Mouse (Mus musculus) limb, embryonic 10.5 days (tissue): ENCODE measurements around the gene Scgb1b3. TPM values are rescaled to one million over a fixed set of nuclear protein-coding genes. Genes with fewer than 3 reads are reported as not detected.

ENCODE experiments used
- DNase-seq: peaks from one replicate; pipeline ENCODE4 v3.0.0-alpha.2; 2017; ENCODE audit warnings: low spot score
- H3K27ac ChIP-seq: fragments of 300-500 bp; sonication (generic); 2 replicates; pipeline ENCODE4 v1.5.1; 2016; ENCODE audit warnings: mild to moderate bottlenecking
- H3K27me3 ChIP-seq: fragments of 300-500 bp; sonication (generic); 2 replicates; pipeline ENCODE4 v1.6.1; 2016; ENCODE audit warnings: low read depth, mild to moderate bottlenecking; ENCODE audit not compliant: poor library complexity, severe bottlenecking
- H3K36me3 ChIP-seq: fragments of 300-500 bp; sonication (generic); 2 replicates; pipeline ENCODE4 v1.6.1; 2016; ENCODE audit warnings: mild to moderate bottlenecking, moderate library complexity
- H3K4me1 ChIP-seq: fragments of 300-500 bp; sonication (generic); 2 replicates; pipeline ENCODE4 v1.6.1; 2016
- H3K4me3 ChIP-seq: fragments of 300-500 bp; sonication (generic); 2 replicates; pipeline ENCODE4 v1.5.1; 2016; ENCODE audit warnings: mild to moderate bottlenecking, moderate library complexity
- H3K9me3 ChIP-seq: fragments of 300-500 bp; sonication (generic); replicated peaks from 2 replicates; pipeline ENCODE4 v1.6.1; 2016; ENCODE audit warnings: mild to moderate bottlenecking
- WGBS: fragments of 180-500 bp; shearing (Covaris S2); methylation state at CpG from one replicate; pipeline ENCODE4 v1.1.7; 2016; 5-methylcytosine and 5-hydroxymethylcytosine counted together
- polyA plus RNA-seq: library from polyadenylated mRNA; unstranded; fragments of >200 nt; fragmentation: Nextera tagmentation; extraction: Ambion mirVana; gene quantifications from 2 replicates; pipeline ENCODE4 v1.2.1, GENCODE M21; 2016

The Scgb1b3 gene
- not detected in 2 replicates for polyA plus RNA-seq

- no peak for DNase-seq
- Histone ChIP-seq H3K4me3 (no peak within 1 kb of the TSS), H3K4me1 (no peaks in the 10 kb centered on the region), H3K27ac (no peak within 1 kb of the TSS), H3K27me3 (no peaks in the 10 kb centered on the region), H3K9me3 (peaks cover 28% of the 10 kb centered on the region), H3K36me3 (no peaks in the 10 kb centered on the region)
- WGBS = 82% methylated on average over 3 of the region's 3 CpGs
Observed at GRCm38 (mm10) chr7:31375292-31375691, at the start of gene Scgb1b3. Scgb1b3 (plus strand) TSS chr7:31375592.

GRCm38 (mm10) chr7:31362022-31362560, 13.3 kb upstream of the Scgb1b3 start, which contains the start of gene Scgb2b3:
Scgb2b3 (minus strand) TSS chr7:31362072.
- H3K27me3 ChIP-seq = no peaks in the 10 kb centered on the region
- no peak within 1 kb of the TSS for H3K27ac ChIP-seq
- DNase-seq = no peak
- peaks cover 28% of the 10 kb centered on the region for H3K9me3 ChIP-seq
- WGBS = 78% methylated on average over 4 of the region's 4 CpGs
- no peaks in the 10 kb centered on the region for H3K36me3 ChIP-seq
- no peaks in the 10 kb centered on the region for H3K4me1 ChIP-seq
- H3K4me3 ChIP-seq = no peak within 1 kb of the TSS

Other genes starting within 250 kb of the Scgb1b3 start
- gene Scn1b, start 248.6 kb upstream of the Scgb1b3 start, polyA plus RNA-seq = 0.38 and 0.81 TPM in 2 replicates
- 87.3 and 106 TPM in 2 replicates for gene Gramd1a, start 219.7 kb upstream of the Scgb1b3 start, polyA plus RNA-seq
- gene Scgb2b2, start 85.1 kb upstream of the Scgb1b3 start, polyA plus RNA-seq = not detected in 2 replicates
- not detected in 2 replicates for gene Scgb1b2, start 83.8 kb upstream of the Scgb1b3 start, polyA plus RNA-seq
- not detected in 2 replicates for gene Scgb2b3, start 13.5 kb upstream of the Scgb1b3 start, polyA plus RNA-seq